ENCODE assay signal across 8 mouse cellular contexts in genomic region chr3:53656328-53656877, GRCm38 (mm10). TPM values are rescaled to one million over a fixed set of nuclear protein-coding genes. Genes with fewer than 3 reads are reported as not detected.
DNase-seq lines count a peak whose midpoint lies in the region; ATAC-seq and TF ChIP-seq lines count a peak whose summit lies in the region.

No protein-coding gene starts in this region.

- no peak overlapping the region for H3K27ac ChIP-seq in neural tube, embryonic 11.5 days (ENCODE audit: low read depth, low read length)
- peak overlapping the region; percentile 81 for H3K27ac ChIP-seq in forebrain, embryonic 10.5 days
- H3K27ac ChIP-seq in kidney, postnatal 0 days: peak overlapping the region; percentile 79
- no peak overlapping the region for H3K27ac ChIP-seq in midbrain, embryonic 11.5 days (ENCODE audit: low read depth, low read length)

- 0 out of 2 replicates have a peak, but pooled peaks cover 3% of the 10 kb centered on the region for H3K4me1 ChIP-seq in neural tube, embryonic 11.5 days (ENCODE audit: control insufficient read depth, insufficient read depth, low read length)
- H3K4me1 ChIP-seq in forebrain, embryonic 10.5 days: peaks cover 29% of the 10 kb centered on the region
- H3K4me1 ChIP-seq in kidney, postnatal 0 days (replicated peaks; ENCODE audit: insufficient read depth, low read length): peaks cover 5% of the 10 kb centered on the region; the same call in 1 of the 2 replicates
- H3K4me1 ChIP-seq in midbrain, embryonic 11.5 days (ENCODE audit: control insufficient read depth, insufficient read depth, low read length): peaks cover 12% of the 10 kb centered on the region

- H3K4me3 ChIP-seq in neural tube, embryonic 11.5 days (ENCODE audit: low read depth, low read length): peak overlapping the region; percentile 52
- peak overlapping the region; percentile 72 for H3K4me3 ChIP-seq in forebrain, embryonic 10.5 days
- peak overlapping the region; percentile 53 for H3K4me3 ChIP-seq in kidney, postnatal 0 days (replicated peaks; ENCODE audit: low read depth, low read length)
- H3K4me3 ChIP-seq in midbrain, embryonic 11.5 days (ENCODE audit: low read depth, low read length): peak overlapping the region; percentile 62

- TF ChIP-seq CTCF in kidney, postnatal 0 days (IDR thresholded peaks at IDR 0.05; ENCODE audit: low read depth): no peak

- H3K9me3 ChIP-seq in neural tube, embryonic 11.5 days (ENCODE audit: control insufficient read depth, low read length): peaks cover 9% of the 10 kb centered on the region
- H3K9me3 ChIP-seq in forebrain, embryonic 10.5 days: peaks cover 41% of the 10 kb centered on the region
- H3K9me3 ChIP-seq in kidney, postnatal 0 days (replicated peaks; ENCODE audit: low read length): peaks cover 10% of the 10 kb centered on the region; the same call in 1 of the 2 replicates
- peaks cover 13% of the 10 kb centered on the region for H3K9me3 ChIP-seq in midbrain, embryonic 11.5 days (ENCODE audit: control insufficient read depth, low read length)

- ATAC-seq in neural tube, embryonic 11.5 days (ENCODE audit: insufficient read depth, low FRiP score, low TSS enrichment): peak; percentile 21; the same call in 1 of the 2 replicates
- ATAC-seq in kidney, postnatal 0 days (replicated peaks; ENCODE audit: low FRiP score, low read depth): peak; percentile 8; the same call in 1 of the 2 replicates
- peak; percentile 20; the same call in 1 of the 2 replicates for ATAC-seq in midbrain, embryonic 11.5 days (ENCODE audit: low FRiP score)

- peaks cover 18% of the 10 kb centered on the region for H3K27me3 ChIP-seq in neural tube, embryonic 11.5 days (ENCODE audit: control insufficient read depth, insufficient read depth, low read length)
- H3K27me3 ChIP-seq in forebrain, embryonic 10.5 days (ENCODE audit: poor library complexity, severe bottlenecking): peaks cover 48% of the 10 kb centered on the region
- H3K27me3 ChIP-seq in kidney, postnatal 0 days (ENCODE audit: insufficient read depth, low read length): no peaks in the 10 kb centered on the region
- H3K27me3 ChIP-seq in midbrain, embryonic 11.5 days (ENCODE audit: control insufficient read depth, insufficient read depth, low read length): peaks cover 7% of the 10 kb centered on the region; the same call in 1 of the 2 replicates

- H3K36me3 ChIP-seq in neural tube, embryonic 11.5 days (ENCODE audit: control insufficient read depth, insufficient read depth, low read length): no peaks in the 10 kb centered on the region
- H3K36me3 ChIP-seq in forebrain, embryonic 10.5 days (replicated peaks): peaks cover 41% of the 10 kb centered on the region
- H3K36me3 ChIP-seq in kidney, postnatal 0 days (ENCODE audit: insufficient read depth, low read length): peaks cover 18% of the 10 kb centered on the region; the same call in 1 of the 2 replicates
- H3K36me3 ChIP-seq in midbrain, embryonic 11.5 days (ENCODE audit: control insufficient read depth, insufficient read depth, low read length): 0 out of 2 replicates have a peak, but pooled peaks cover 8% of the 10 kb centered on the region

- H3K9ac ChIP-seq in neural tube, embryonic 11.5 days (ENCODE audit: low read length): peak overlapping the region; percentile 41
- H3K9ac ChIP-seq in kidney, postnatal 0 days (ENCODE audit: low read depth, low read length): peak overlapping the region; percentile 59
- H3K9ac ChIP-seq in midbrain, embryonic 11.5 days (ENCODE audit: low read length): peak overlapping the region; percentile 59

- H3K4me2 ChIP-seq in neural tube, embryonic 11.5 days (ENCODE audit: low read depth): peak overlapping the region; percentile 99
- H3K4me2 ChIP-seq in kidney, postnatal 0 days (ENCODE audit: low read length): peak overlapping the region; percentile 88
- H3K4me2 ChIP-seq in midbrain, embryonic 11.5 days: peak overlapping the region; percentile 99

- DNase-seq in neural tube, embryonic 11.5 days (ENCODE audit: low spot score): peak; percentile 40
- no peak for DNase-seq in neural tube, embryonic 10.5 days (ENCODE audit: extremely low spot score, low spot score)
- peak; percentile 41 for DNase-seq in forebrain, embryonic 10.5 days (ENCODE audit: extremely low spot score, low spot score)
- DNase-seq in kidney, postnatal 0 days (ENCODE audit: low spot score): no peak
- DNase-seq in midbrain, embryonic 11.5 days (ENCODE audit: low spot score, missing footprints): peak; percentile 96
- no peak for DNase-seq in spleen, adult 12 weeks (ENCODE audit: low spot score)
- DNase-seq in layer of hippocampus, adult 8-10 months (ENCODE audit: low spot score in 2 of 2): no peak
- no peak for DNase-seq in thymus, postnatal 10 days (ENCODE audit: low spot score in 2 of 2)

- WGBS in neural tube, embryonic 11.5 days: 1% methylated on average over 42 of the region's 42 CpGs
- WGBS in forebrain, embryonic 10.5 days: under 1% methylated on average over 42 of the region's 42 CpGs
- WGBS in kidney, postnatal 0 days: 1% methylated on average over 42 of the region's 42 CpGs
- WGBS in midbrain, embryonic 11.5 days: 1% methylated on average over 42 of the region's 42 CpGs

RNA-seq across cellular contexts. Expression of gene Frem2, which starts 0.8 kb away (rescaled TPM):
- 2.9 and 3.5 TPM in 2 replicates for polyA plus RNA-seq in neural tube, embryonic 11.5 days (2014; fragmentation: Nextera tagmentation; extraction: Ambion mirVana)
- 4.0 and 4.6 TPM in 2 replicates for polyA plus RNA-seq in forebrain, embryonic 10.5 days (2016; fragmentation: Nextera tagmentation; extraction: Ambion mirVana)
- 9.0 and 10.8 TPM in 2 replicates for polyA plus RNA-seq in kidney, postnatal 0 days (2015; fragmentation: Nextera tagmentation; extraction: Ambion mirVana)
- polyA plus RNA-seq in midbrain, embryonic 11.5 days (2014; fragmentation: Nextera tagmentation; extraction: Ambion mirVana): 1.6 and 1.7 TPM in 2 replicates
- total RNA-seq in layer of hippocampus, adult 8-10 months (2022): 1 to 10 TPM; 2.4 to 2.9 (median 2.8) TPM

Comparison
In these comparisons a context has a peak if more than half of its experiments do, and no peak if none do; other contexts are left out.
1. DNase-seq: peak in neural tube, embryonic 11.5 days (single experiment), forebrain, embryonic 10.5 days (single experiment) and midbrain, embryonic 11.5 days (single experiment); none in neural tube, embryonic 10.5 days (single experiment), kidney, postnatal 0 days (single experiment), spleen, adult 12 weeks (single experiment), layer of hippocampus, adult 8-10 months (0 of 2) and thymus, postnatal 10 days (0 of 2).
2. H3K27ac ChIP-seq: peak in forebrain, embryonic 10.5 days (single experiment) and kidney, postnatal 0 days (single experiment); none in neural tube, embryonic 11.5 days (single experiment) and midbrain, embryonic 11.5 days (single experiment).
3. Peak in every context shown above with its lines, with median percentiles within 50 percentile points of each other: ATAC-seq, H3K4me2 ChIP-seq, H3K4me3 ChIP-seq and H3K9ac ChIP-seq.